In the genomic region with DNA sequence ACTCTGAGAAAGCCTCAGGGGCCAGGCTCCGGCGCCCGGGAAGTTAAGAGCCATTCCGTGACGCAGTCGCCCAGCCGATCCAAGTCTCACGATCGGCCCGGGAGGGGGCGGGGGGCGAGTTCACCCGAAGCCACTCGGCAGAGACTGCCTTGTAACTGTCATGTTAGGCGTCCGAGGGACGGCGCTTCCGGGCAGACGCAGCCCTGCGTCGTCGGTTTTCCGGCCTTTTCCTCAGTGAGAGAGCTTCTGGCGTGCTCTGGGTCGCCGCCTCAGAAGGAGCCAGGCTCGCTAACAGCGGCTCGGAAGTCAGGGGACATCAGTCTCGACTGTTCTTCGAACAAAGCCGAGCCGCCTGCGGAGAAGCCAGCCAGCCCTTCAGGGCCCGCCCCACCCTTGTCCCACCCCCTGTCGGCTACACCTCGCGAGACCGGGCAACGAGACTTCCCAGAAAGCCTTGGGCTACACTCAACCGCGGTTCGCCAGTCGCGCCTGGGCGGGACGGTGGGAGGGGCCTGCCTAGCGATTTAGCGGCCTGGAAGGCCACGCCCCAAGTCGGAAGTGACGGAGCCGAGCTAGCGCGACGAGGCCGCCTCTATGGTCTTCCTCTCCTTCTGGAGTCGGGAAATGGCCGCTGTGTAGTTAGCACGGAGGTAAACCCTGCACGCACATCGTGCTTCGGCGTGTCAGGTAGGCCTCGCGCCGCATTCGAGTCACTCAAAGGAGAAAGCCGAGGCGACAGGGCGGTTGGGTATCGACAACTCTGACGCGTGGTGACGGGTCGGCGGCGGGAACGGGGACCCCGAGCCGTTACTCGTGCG, we compare ENCODE assay signal across 8 mouse cellular contexts. TPM values are rescaled to one million over a fixed set of nuclear protein-coding genes. Genes with fewer than 3 reads are reported as not detected.
DNase-seq lines count a peak whose midpoint lies in the region; ATAC-seq and TF ChIP-seq lines count a peak whose summit lies in the region.

Gene Bclaf1 (plus strand): TSS at position 552 of the 818 bp plus-strand sequence.

- H3K4me3 ChIP-seq in E14TG2a.4 (replicated peaks; ENCODE audit: low read length): peak within 1 kb of the TSS; percentile 94
- H3K4me3 ChIP-seq in forebrain, embryonic 12.5 days (replicated peaks): peak within 1 kb of the TSS; percentile 66
- H3K4me3 ChIP-seq in heart, postnatal 0 days (ENCODE audit: low read depth, low read length): peak within 1 kb of the TSS; percentile 97
- peak within 1 kb of the TSS; percentile 96 for H3K4me3 ChIP-seq in liver, embryonic 16.5 days (ENCODE audit: low read depth, low read length)
- peak within 1 kb of the TSS; percentile 76 for H3K4me3 ChIP-seq in neural tube, embryonic 13.5 days
- peak within 1 kb of the TSS; percentile 100 for H3K4me3 ChIP-seq in testis, adult 2 months (ENCODE audit: control insufficient read depth, low read depth, low read length)

- peak; percentile 98 for TF ChIP-seq POLR2A in testis, adult 2 months (IDR thresholded peaks at IDR 0.05; ENCODE audit: control insufficient read depth, low read depth, low read length)

- WGBS in forebrain, embryonic 12.5 days: under 1% methylated on average over 84 of the region's 84 CpGs
- under 1% methylated on average over 84 of the region's 84 CpGs for WGBS in heart, postnatal 0 days
- WGBS in liver, embryonic 16.5 days (ENCODE audit: insufficient replicate concordance): under 1% methylated on average over 75 of the region's 84 CpGs
- under 1% methylated on average over 83 of the region's 84 CpGs for WGBS in neural tube, embryonic 13.5 days

- H3K9me3 ChIP-seq in E14TG2a.4 (ENCODE audit: low read length): no peaks in the 10 kb centered on the region
- no peaks in the 10 kb centered on the region for H3K9me3 ChIP-seq in forebrain, embryonic 12.5 days
- no peaks in the 10 kb centered on the region for H3K9me3 ChIP-seq in heart, postnatal 0 days (replicated peaks; ENCODE audit: control insufficient read depth, low read length)
- no peaks in the 10 kb centered on the region for H3K9me3 ChIP-seq in liver, embryonic 16.5 days (replicated peaks; ENCODE audit: control insufficient read depth, low read length)
- H3K9me3 ChIP-seq in neural tube, embryonic 13.5 days: no peaks in the 10 kb centered on the region

- H3K4me1 ChIP-seq in E14TG2a.4 (replicated peaks; ENCODE audit: low read depth, low read length): peaks cover 36% of the 10 kb centered on the region
- peaks cover 19% of the 10 kb centered on the region for H3K4me1 ChIP-seq in forebrain, embryonic 12.5 days
- H3K4me1 ChIP-seq in heart, postnatal 0 days (ENCODE audit: control insufficient read depth, insufficient read depth): peaks cover 12% of the 10 kb centered on the region; the same call in 1 of the 2 replicates
- peaks cover 11% of the 10 kb centered on the region for H3K4me1 ChIP-seq in liver, embryonic 16.5 days (ENCODE audit: control insufficient read depth, low read depth, low read length)
- H3K4me1 ChIP-seq in neural tube, embryonic 13.5 days (replicated peaks): peaks cover 33% of the 10 kb centered on the region
- H3K4me1 ChIP-seq in testis, adult 2 months (ENCODE audit: control insufficient read depth, insufficient read depth, low read length): peaks cover 3% of the 10 kb centered on the region; the same call in 1 of the 2 replicates

- peak within 1 kb of the TSS; percentile 71 for H3K4me2 ChIP-seq in forebrain, embryonic 12.5 days
- H3K4me2 ChIP-seq in heart, postnatal 0 days (ENCODE audit: low read depth, low read length): peak within 1 kb of the TSS; percentile 68
- H3K4me2 ChIP-seq in liver, embryonic 16.5 days (ENCODE audit: low read depth, low read length): peak within 1 kb of the TSS; percentile 95
- peak within 1 kb of the TSS; percentile 73 for H3K4me2 ChIP-seq in neural tube, embryonic 13.5 days

- no peaks in the 10 kb centered on the region for H3K27me3 ChIP-seq in E14TG2a.4 (ENCODE audit: insufficient read depth, low read length)
- H3K27me3 ChIP-seq in forebrain, embryonic 12.5 days: no peaks in the 10 kb centered on the region
- H3K27me3 ChIP-seq in heart, postnatal 0 days (ENCODE audit: control insufficient read depth, insufficient read depth, low read length): no peaks in the 10 kb centered on the region
- H3K27me3 ChIP-seq in liver, embryonic 16.5 days (ENCODE audit: control insufficient read depth, insufficient read depth, low read depth, low read length): no peaks in the 10 kb centered on the region
- no peaks in the 10 kb centered on the region for H3K27me3 ChIP-seq in neural tube, embryonic 13.5 days
- H3K27me3 ChIP-seq in testis, adult 2 months (ENCODE audit: control insufficient read depth, insufficient read depth, low read length): no peaks in the 10 kb centered on the region

- peak; percentile 98 for ATAC-seq in forebrain, embryonic 12.5 days (ENCODE audit: low FRiP score)
- peak; percentile 96 for ATAC-seq in heart, postnatal 0 days (ENCODE audit: insufficient read depth, low read depth)
- ATAC-seq in liver, embryonic 16.5 days (ENCODE audit: low read depth): peak; percentile 97
- peak; percentile 99 for ATAC-seq in neural tube, embryonic 13.5 days (ENCODE audit: low read depth)

- peak within 1 kb of the TSS; percentile 100 for H3K27ac ChIP-seq in forebrain, embryonic 12.5 days
- H3K27ac ChIP-seq in heart, postnatal 0 days (ENCODE audit: low read depth): peak within 1 kb of the TSS; percentile 100
- H3K27ac ChIP-seq in liver, embryonic 16.5 days (ENCODE audit: low read length): peak within 1 kb of the TSS; percentile 100
- peak within 1 kb of the TSS; percentile 100 for H3K27ac ChIP-seq in neural tube, embryonic 13.5 days (replicated peaks)
- H3K27ac ChIP-seq in testis, adult 2 months (ENCODE audit: control insufficient read depth, insufficient read depth, low read depth, low read length): peak within 1 kb of the TSS; percentile 100

- H3K36me3 ChIP-seq in E14TG2a.4 (ENCODE audit: insufficient read depth, low read length): peaks cover 10% of the 10 kb centered on the region
- H3K36me3 ChIP-seq in forebrain, embryonic 12.5 days (replicated peaks): no peaks in the 10 kb centered on the region
- no peaks in the 10 kb centered on the region for H3K36me3 ChIP-seq in heart, postnatal 0 days (replicated peaks; ENCODE audit: control insufficient read depth, insufficient read depth, low read length)
- no peaks in the 10 kb centered on the region for H3K36me3 ChIP-seq in liver, embryonic 16.5 days (ENCODE audit: control insufficient read depth, insufficient read depth)
- H3K36me3 ChIP-seq in neural tube, embryonic 13.5 days: no peaks in the 10 kb centered on the region
- no peaks in the 10 kb centered on the region for H3K36me3 ChIP-seq in testis, adult 2 months (ENCODE audit: control insufficient read depth, insufficient read depth, low read length)

- peak; percentile 100 for DNase-seq in c-Kit-positive CD71-positive TER-119-positive erythroid progenitor cells, embryonic 14.5 days (ENCODE audit: low spot score)
- DNase-seq in heart, postnatal 0 days (ENCODE audit: low spot score): peak; percentile 99
- DNase-seq in kidney, postnatal 4 days: peak; percentile 100

- peak within 1 kb of the TSS; percentile 90 for H3K9ac ChIP-seq in forebrain, embryonic 12.5 days
- H3K9ac ChIP-seq in heart, postnatal 0 days (replicated peaks; ENCODE audit: low read depth, low read length): peak within 1 kb of the TSS; percentile 98
- peak within 1 kb of the TSS; percentile 96 for H3K9ac ChIP-seq in liver, embryonic 16.5 days (ENCODE audit: low read depth, low read length)
- H3K9ac ChIP-seq in neural tube, embryonic 13.5 days: peak within 1 kb of the TSS; percentile 93

- peak; percentile 84 for TF ChIP-seq EP300 in heart, postnatal 0 days (IDR thresholded peaks at IDR 0.05; ENCODE audit: low read depth)

- no peak for TF ChIP-seq CTCF in E14TG2a.4 (conservative IDR thresholded peaks at IDR 0.05; ENCODE audit: low read length)
- TF ChIP-seq CTCF in heart, postnatal 0 days (IDR thresholded peaks at IDR 0.05; ENCODE audit: low read depth): no peak
- no peak for TF ChIP-seq CTCF in testis, adult 2 months (IDR thresholded peaks at IDR 0.05; ENCODE audit: control insufficient read depth, insufficient read depth, insufficient replicate concordance, low read depth, low read length)

RNA-seq across cellular contexts. Expression of gene Bclaf1, which starts in this region (rescaled TPM):
- polyA plus RNA-seq in forebrain, embryonic 12.5 days (2016; fragmentation: Nextera tagmentation; extraction: Ambion mirVana): 178 and 187 TPM in 2 replicates
- 58.0 and 82.4 TPM in 2 replicates for total RNA-seq in heart, postnatal 0 days (2014; rRNA removed; ENCODE audit: low replicate concordance)
- 45.7 and 50.3 TPM in 2 replicates for polyA plus RNA-seq in heart, postnatal 0 days (2015; fragmentation: Nextera tagmentation; extraction: Ambion mirVana)
- polyA plus RNA-seq in liver, embryonic 16.5 days (2015; fragmentation: Nextera tagmentation; extraction: Ambion mirVana): 40.9 and 42.5 TPM in 2 replicates
- 111 and 125 TPM in 2 replicates for polyA plus RNA-seq in neural tube, embryonic 13.5 days (2015; fragmentation: Nextera tagmentation; extraction: Ambion mirVana)
- 15.0 and 17.9 TPM in 2 replicates for polyA plus RNA-seq in testis, adult 2 months (2012; rRNA removed)

Comparison
In these comparisons a context has a peak if more than half of its experiments do, and no peak if none do; other contexts are left out.
1. Peak in every context shown above with its lines: DNase-seq, ATAC-seq, H3K4me3 ChIP-seq and H3K27ac ChIP-seq.